Mouse (Mus musculus) olfactory bulb, adult 2 months (tissue): Measurements from ENCODE around the gene Nfic.

Experiments used
- CTCF ChIP-seq: fragments of 200-500 bp; IDR thresholded peaks from 2 replicates; pipeline ENCODE4 v1.5.1; 2012; ENCODE audit warnings: low read depth, mild to moderate bottlenecking, low read length, moderate library complexity; ENCODE audit not compliant: insufficient read depth
- POLR2A ChIP-seq: fragments of 200-500 bp; IDR thresholded peaks from 2 replicates; pipeline ENCODE4 v1.6.1; 2012; ENCODE audit warnings: mild to moderate bottlenecking, low read depth, low read length, moderate library complexity; ENCODE audit not compliant: insufficient read depth

GRCm38 (mm10) chr10:81364666-81365065 lies 90.8 kb downstream of the Nfic start:
- TF ChIP-seq CTCF (no peak), POLR2A (no peak)
